Mouse (Mus musculus): ENCODE results near the gene Il17rc. TPM values are rescaled to one million over a fixed set of nuclear protein-coding genes. Genes with fewer than 3 reads are reported as not detected.

The Il17rc gene
- total RNA-seq, 2 experiments from 2014 or later = 7.9 to 10.2 TPM

- DNase-seq = no peak
Observed at GRCm38 (mm10) chr6:113455007-113455406, 16.2 kb upstream of the Il17rc start.

GRCm38 (mm10) chr6:113457952-113458534, 13.2 kb upstream of the Il17rc start, which contains the start of gene Il17re:
Gene Il17re, plus strand, starts transcription at chr6:113458484.
- DNase-seq = no peak

- no peak for DNase-seq
Observed at GRCm38 (mm10) chr6:113458635-113459034, 12.6 kb upstream of the Il17rc start.

GRCm38 (mm10) chr6:113464040-113464439, 7.2 kb upstream of the Il17rc start:
- no peak for DNase-seq

- no peak for DNase-seq
Observed at GRCm38 (mm10) chr6:113465602-113466001, 5.6 kb upstream of the Il17rc start.

GRCm38 (mm10) chr6:113468512-113468911, 2.7 kb upstream of the Il17rc start:
- no peak for DNase-seq

- DNase-seq = peak; percentile 81
Observed at GRCm38 (mm10) chr6:113469021-113469420, 2.2 kb upstream of the Il17rc start.

GRCm38 (mm10) chr6:113469432-113469831, 1.8 kb upstream of the Il17rc start:
- peak; percentile 86 for DNase-seq

- DNase-seq = no peak
Observed at GRCm38 (mm10) chr6:113472061-113472460, 834 bp downstream of the Il17rc start.

GRCm38 (mm10) chr6:113473246-113473645, 2.0 kb downstream of the Il17rc start:
- DNase-seq = no peak

GRCm38 (mm10) chr6:113473715-113474114, 2.5 kb downstream of the Il17rc start:
- no peak for DNase-seq

GRCm38 (mm10) chr6:113477353-113477752, 6.1 kb downstream of the Il17rc start:
- no peak for DNase-seq

GRCm38 (mm10) chr6:113478906-113479305, 7.7 kb downstream of the Il17rc start:
- DNase-seq = no peak

GRCm38 (mm10) chr6:113480555-113481373, 9.5 kb downstream of the Il17rc start:
- peak; percentile 50 for DNase-seq

GRCm38 (mm10) chr6:113482477-113483099, 11.4 kb downstream of the Il17rc start:
- peak; percentile 40 for DNase-seq

GRCm38 (mm10) chr6:113483100-113483615, 11.9 kb downstream of the Il17rc start, which contains the start of gene Creld1:
Gene Creld1, plus strand, starts transcription at chr6:113483297.
- peak; percentile 93 for DNase-seq

- DNase-seq = no peak
Observed at GRCm38 (mm10) chr6:113483729-113484128, 12.5 kb downstream of the Il17rc start.

- DNase-seq = no peak
Observed at GRCm38 (mm10) chr6:113487125-113487576, 15.9 kb downstream of the Il17rc start.

GRCm38 (mm10) chr6:113489410-113489809, 18.2 kb downstream of the Il17rc start:
- no peak for DNase-seq

GRCm38 (mm10) chr6:113492101-113492864, 21.1 kb downstream of the Il17rc start:
- DNase-seq = no peak

- peak; percentile 83 for DNase-seq
Observed at GRCm38 (mm10) chr6:113494258-113494788, 23.1 kb downstream of the Il17rc start.
